Mouse (Mus musculus): ENCODE results near the gene Sned1. TPM values are rescaled to one million over a fixed set of nuclear protein-coding genes. Genes with fewer than 3 reads are reported as not detected.
A peak's percentile ranks its signal among the peaks of the same experiment; 100 is the strongest.

Sned1 gene
- total RNA-seq, 4 experiments from 2014 or later: 5.7 to 12.3 (median 7.2) TPM

- DNase-seq (ENCODE audit: low spot score): peak; percentile 73
Observed at GRCm38 (mm10) chr1:93305581-93306337, 70.1 kb downstream of the Sned1 start, which contains the start of gene Mterf4. Gene Mterf4, minus strand, starts transcription at chr1:93305915.

DNA sequence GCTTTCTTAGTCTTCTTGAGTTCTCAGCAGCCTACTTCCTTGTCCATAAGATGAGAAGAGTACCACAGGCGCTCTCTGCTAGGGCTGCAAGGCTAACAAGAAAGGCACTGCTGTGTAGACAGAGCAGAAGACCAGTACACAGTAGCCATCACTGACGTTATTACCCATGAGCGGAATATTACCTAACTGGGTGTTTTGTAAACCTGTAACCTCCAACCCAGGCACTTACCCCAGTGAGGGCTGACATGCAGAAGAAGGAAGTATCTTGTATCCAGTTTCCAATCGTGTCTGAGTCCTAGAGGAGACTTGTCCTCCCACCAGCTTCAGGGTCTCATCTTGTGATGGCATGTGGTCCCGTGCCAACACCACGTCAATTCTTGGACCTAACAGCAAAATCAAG lies 88.3 kb downstream of the Sned1 start:
- DNase-seq (ENCODE audit: low spot score): no peak

GRCm38 (mm10) chr1:93326446-93326845 lies 90.8 kb downstream of the Sned1 start:
- DNase-seq (ENCODE audit: low spot score): no peak

GRCm38 (mm10) chr1:93334621-93335020 lies 99.0 kb downstream of the Sned1 start:
- DNase-seq (ENCODE audit: low spot score): no peak

- DNase-seq (ENCODE audit: low spot score): peak; percentile 96
Observed at GRCm38 (mm10) chr1:93342648-93343503, 107.2 kb downstream of the Sned1 start, which contains the start of the genes Ppp1r7 and Pask. Gene Ppp1r7, plus strand, starts transcription at chr1:93342854. Gene Pask, minus strand, starts transcription at chr1:93343482.

GRCm38 (mm10) chr1:93343504-93344047 lies 107.9 kb downstream of the Sned1 start:
- DNase-seq (ENCODE audit: low spot score): peak; percentile 96

GRCm38 (mm10) chr1:93347176-93347575 lies 111.5 kb downstream of the Sned1 start:
- no peak for DNase-seq (ENCODE audit: low spot score)

DNA sequence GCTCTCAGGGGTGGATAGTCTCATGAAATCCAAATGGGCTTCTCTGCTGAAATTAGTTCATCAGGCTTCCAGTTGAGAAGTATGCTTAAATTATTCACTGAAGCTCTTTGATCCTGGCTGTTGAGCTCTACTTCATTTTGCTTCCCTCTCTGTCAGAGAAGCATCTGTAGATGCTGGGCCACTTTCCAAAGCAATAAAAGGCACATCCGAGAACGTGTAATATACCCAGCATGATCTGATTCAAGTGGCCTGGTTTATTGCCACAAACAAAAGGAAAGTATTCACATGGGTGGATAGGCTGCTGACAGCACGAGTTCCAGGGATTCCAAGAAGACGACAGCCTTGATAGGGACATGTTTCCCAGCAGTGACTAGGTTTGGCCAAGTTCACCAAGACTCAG lies 114.1 kb downstream of the Sned1 start:
- no peak for DNase-seq (ENCODE audit: low spot score)

Small RNA genes lying within 50 kb of the gene (microRNA-seq; reads per million reads assigned to microRNA genes)
- gene Mir6901 (not detected), gene Mir6902 (not detected)

Other genes starting within 250 kb of the Sned1 start
- not detected for gene Aqp12, start 229.5 kb upstream of the Sned1 start, total RNA-seq (2022)
- gene Kif1a, start 133.9 kb upstream of the Sned1 start, total RNA-seq (2022): 1 to 10 TPM; 1.1 to 2.2 (median 1.3) TPM
- gene Agxt, start 100.6 kb upstream of the Sned1 start, total RNA-seq (2022): not detected
- not detected for gene 2310007B03Rik, start 74.9 kb upstream of the Sned1 start, total RNA-seq (2022)
- gene Crocc2, start 67.1 kb upstream of the Sned1 start, total RNA-seq (2022): under 1 TPM in 3 of 4 experiments, not detected in 1; 0.06 to 0.09 (median 0.06) TPM
- gene Mterf4, start 70.1 kb downstream of the Sned1 start, total RNA-seq (2022): 10 to 100 TPM; 13.8 to 17.4 (median 14.7) TPM
- gene Ppp1r7, start 107.0 kb downstream of the Sned1 start, total RNA-seq (2022): 10 to 100 TPM; 22.9 to 30.2 (median 26.4) TPM
- under 1 TPM; 0.41 to 0.92 (median 0.68) TPM for gene Pask, start 107.6 kb downstream of the Sned1 start, total RNA-seq (2022)
- gene Ano7, start 138.1 kb downstream of the Sned1 start, total RNA-seq (2022): not detected
- 100 to 1,000 TPM; 558 to 656 (median 619) TPM for gene Hdlbp, start 243.0 kb downstream of the Sned1 start, total RNA-seq (2022)